Mouse (Mus musculus) CD4-positive helper T cell, adult 2 months (primary cell): Measurements from ENCODE around the gene Tef.

Experiments used
- DNase-seq: peaks from one replicate; pipeline ENCODE4 v3.0.0-alpha.2; 2012; ENCODE audit warnings: low read depth, missing footprints, low spot score

Gene Tef

DNA sequence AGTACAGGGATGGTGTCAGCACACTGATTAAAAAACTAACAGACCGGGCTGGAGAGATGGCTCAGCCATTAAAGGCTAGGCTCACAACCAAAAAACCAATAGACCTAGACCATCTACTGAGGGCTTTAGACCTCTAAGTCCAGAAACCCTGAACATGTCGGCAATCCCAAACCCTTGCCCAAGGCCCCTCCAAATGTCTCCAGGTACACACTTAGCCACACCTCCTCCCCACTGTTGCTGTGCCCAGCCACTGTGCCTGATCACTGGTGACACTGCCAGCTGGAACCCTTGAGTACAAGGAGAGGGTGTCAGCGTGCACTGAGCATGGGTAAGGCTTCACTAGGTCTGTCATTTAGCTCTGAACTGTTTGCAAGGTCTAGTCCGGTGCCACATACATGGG, 3.8 kb upstream of the Tef start:
- DNase-seq = no peak

DNA sequence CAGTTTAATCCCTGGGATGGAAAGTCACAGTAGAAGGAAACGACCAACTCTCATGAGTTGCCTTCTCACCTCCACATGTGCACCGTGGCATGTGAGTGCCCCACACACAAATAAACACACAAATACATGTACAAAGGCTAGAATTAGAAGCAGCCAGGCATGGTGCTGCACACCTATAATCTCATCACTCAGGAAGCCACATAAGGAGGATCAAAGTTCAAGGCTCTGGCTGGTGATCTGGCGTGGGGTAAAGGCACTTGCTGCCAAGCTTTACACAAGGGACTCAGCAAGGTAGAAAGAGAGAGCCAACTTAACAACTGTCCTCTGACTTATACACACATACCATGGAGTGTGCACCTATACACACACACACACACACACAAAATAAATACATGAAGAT, 1.8 kb upstream of the Tef start:
- no peak for DNase-seq

DNA sequence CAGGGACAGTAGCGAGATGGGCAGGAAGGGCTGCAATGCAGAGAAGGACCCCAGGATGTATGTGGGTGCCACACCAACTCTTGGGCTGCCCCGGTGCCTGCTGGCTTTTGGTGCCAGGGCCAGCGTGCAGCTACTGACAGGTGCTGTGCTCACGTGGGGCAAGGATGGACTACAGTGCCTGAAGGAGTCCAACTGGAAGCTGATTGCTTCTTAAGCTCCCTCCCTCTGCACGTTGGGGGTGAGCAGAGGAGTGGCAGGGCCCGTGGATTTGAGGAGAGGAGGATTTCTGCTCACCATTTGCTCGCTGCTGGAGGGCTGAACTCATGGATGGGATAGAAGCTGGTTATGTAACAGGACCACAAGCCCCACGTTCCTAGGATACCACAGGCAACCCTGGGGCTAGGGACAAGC, 725 bp downstream of the Tef start:
- no peak for DNase-seq

DNA sequence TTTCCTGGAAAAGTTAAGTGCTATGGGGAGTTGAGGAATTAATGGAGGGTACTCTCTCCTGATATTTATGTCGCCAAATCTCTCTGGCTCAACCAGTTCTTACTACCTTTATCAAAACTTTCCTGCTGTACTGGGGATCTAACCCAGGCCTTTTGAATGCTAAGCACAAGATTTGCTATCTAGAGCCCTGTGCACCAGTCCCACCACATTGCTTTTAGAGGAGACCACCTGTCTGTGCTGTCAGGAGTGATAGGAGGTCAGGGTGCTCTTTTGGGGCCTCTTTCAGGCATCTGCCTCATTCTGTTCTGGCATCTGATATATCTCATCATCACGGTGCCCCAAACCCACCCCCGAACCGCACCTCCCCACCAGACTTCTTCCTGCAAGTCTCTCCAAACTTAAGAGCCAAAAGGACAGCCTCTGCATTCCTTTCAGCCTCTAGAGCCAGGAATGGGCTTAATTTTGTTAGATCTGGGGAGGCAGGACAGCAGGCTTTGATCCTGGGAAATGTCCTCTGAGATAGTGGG, 1.3 kb downstream of the Tef start:
- no peak for DNase-seq

DNA sequence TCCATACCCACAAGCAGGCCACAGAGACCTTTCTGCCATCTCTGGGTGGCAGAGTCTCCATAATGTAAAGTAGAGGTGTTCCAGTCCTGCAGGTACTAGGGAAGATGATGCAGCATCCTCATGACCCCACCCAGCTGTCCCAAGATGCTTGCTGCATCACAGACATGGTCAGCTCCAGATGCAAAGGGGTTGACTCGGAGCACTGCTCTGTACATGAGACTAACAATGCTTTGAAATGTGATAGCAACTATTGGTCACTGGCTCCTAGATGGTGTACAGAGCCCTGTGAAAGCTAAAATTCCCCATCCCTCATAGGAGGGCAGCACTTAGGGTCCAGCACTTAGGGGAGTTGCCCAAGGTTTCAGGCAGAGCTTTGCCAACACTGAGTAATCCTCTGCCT, 2.0 kb downstream of the Tef start:
- DNase-seq = no peak

DNA sequence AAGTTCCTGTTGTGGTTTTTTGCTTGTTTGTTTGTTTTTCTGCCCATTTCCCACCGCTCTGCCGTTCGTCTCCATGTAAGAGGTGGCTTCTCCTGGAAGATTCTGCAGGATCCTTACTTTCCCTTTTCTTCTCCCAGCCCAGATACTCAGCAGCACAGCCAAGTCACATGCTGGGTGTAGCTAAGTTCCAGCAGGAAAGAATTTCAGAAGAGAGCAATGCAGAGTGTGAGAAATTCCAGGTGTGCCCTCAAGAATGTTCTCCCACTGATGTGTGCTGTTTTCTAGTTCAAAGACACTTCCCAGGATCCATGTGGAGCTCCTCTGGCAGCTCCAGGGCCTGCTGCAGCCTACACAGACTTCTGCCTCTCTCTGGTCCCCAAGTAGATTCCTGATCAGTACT, 2.7 kb downstream of the Tef start:
- no peak for DNase-seq

DNA sequence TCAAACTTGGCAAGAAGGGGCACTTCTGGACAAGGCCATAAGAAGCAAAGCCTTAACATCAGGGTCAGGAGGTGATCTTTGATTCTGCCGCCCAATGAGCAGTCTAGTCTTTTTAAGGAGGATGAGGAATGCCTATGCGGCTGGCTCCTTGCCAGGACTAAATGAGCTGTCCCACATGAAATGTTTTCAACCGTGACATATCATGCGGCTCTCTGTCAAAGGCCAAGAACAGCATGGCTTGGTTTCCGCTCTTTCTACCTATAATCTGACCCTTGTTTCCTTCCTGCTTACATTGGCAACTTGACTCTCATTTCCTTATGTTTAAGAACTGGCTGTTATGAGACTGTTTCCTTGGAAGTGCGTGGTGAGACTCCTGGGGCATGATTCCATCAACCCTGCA, 3.4 kb downstream of the Tef start:
- DNase-seq = no peak

DNA sequence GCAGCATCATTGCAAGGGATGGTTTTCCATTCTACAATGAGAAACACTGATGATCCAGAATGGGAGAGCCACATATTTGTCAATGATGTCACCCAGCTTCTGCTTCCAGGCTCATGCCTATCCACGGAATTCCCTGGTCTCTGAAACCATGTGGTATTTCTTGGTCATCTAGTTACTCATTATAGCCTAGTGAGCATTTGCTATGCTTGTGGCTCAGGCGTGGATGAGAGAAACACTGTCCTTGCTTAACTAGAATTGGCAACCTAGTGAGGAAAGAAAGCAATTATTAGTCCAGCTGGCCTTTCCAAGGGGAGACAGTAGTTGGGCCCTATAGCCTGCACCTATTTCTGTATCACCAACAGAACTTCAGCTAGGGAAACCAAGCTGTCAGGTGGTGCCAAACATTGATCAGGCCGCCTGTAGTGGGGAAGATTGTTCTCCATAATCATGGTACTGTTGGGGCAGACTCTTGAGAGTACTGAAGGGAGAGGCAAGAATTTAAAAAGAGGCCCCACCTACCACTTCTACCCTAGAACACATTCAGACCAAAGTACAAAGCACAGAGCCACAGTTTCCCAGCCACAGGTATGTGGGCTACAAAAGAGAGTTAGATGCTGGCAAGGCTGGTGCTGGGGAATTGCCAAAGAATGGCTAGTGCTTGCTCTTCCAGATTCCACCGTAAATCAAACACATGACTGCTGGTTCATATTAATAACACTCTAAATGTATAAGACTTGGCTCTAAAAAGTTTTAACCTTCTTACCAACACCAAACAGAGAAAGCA, 4.6 kb downstream of the Tef start:
- no peak for DNase-seq

DNA sequence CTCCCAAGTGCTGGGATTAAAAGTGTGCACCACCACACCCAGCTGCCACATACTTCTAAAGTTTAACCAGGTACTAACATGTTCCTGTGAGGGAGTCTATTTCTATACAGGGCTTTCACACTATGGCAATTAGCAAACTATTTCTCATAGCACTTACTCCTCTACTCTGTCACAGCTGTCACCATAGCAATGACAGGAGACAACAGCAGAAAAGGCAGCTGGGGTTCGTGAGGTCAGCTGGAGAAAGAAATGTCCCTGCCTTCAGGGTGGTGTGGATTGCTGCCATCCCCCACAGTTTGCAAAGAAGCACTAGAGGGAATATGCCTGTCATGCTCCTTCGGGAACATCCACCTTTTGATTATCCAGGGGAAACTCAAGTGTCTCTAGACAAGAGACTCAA, 6.6 kb downstream of the Tef start:
- no peak for DNase-seq

DNA sequence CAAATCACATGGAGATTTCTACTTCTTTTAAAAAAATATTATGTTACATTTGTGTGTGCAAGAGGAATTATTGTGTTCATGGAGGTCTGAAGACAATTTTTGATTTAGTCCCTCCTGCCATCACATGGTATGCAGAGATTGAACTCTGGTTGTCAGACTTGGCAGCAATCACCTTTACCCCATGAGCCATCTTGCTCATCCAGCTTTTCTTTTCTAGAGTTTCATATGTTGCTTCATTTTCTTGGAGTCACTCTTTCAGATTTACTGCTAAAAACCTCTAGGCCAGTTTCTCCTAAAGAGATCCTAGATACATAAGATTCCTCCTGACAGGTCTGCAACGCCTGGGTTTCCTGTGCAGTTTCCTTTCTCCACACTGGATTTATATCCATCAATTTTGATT, 7.3 kb downstream of the Tef start:
- no peak for DNase-seq

DNA sequence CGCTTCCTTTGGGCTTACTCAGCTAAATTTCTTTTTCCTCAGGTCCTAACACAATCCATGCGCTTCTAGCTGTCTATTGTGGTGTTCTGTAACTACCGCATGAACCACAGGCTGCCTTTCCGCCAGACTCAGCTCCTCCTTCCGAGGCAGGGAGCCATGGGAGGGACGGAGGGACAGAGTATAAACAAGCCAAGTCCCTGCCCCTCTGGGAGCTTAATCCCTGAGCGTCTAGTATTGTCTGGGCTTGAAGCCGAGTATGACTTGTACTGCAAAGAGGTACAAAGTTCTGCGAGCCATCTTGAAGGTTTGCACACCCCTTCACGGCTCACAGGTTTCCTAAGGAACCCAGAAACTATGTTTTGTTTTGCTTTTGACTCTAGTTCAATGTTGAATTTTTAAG, 7.9 kb downstream of the Tef start:
- DNase-seq = peak; percentile 73

DNA sequence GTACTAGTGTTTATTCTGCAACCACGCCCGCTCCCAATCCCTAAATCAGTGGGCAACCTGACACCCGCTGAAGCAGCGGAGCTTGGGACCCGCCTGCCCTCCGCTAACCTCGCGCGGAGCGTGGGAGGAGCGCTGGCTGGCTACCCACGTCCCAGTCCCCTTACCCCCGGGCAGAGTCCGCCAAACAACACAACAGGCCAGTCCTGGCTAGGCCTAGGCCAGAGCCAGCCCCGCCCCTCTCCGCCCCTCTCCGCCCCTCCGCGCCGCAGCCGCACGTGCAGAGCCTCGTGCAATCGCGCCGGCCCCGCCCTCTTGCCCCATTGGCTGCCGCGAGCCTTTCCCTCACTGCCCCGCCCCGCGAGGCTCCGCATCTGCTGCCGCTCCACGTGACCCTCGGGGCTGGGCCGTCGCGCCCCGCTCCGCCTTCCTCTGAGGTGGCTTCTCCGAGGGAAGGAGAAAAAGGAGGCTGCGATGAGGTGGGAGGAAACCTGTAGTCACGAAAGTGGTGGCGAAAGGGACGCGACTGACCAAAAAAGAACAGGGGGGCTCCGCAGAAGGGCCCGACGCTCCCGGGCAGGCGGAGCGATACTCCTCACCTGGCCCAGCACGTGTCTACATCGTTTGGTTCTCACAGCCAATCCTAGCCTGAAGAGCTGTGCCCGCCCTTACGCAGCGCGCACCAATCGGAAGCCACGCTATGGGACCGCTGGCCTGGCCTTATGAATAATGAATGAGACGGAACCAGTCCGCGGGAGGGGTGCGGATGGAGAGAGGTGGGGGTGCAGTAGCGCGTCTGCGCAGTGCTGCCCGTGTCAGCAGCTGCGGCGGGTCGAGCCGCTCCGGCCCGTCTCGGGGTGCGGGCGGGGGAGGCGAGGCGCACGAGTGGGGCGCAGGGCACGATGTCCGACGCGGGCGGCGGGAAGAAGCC, 8.7 kb downstream of the Tef start:
- peak; percentile 99 for DNase-seq

DNA sequence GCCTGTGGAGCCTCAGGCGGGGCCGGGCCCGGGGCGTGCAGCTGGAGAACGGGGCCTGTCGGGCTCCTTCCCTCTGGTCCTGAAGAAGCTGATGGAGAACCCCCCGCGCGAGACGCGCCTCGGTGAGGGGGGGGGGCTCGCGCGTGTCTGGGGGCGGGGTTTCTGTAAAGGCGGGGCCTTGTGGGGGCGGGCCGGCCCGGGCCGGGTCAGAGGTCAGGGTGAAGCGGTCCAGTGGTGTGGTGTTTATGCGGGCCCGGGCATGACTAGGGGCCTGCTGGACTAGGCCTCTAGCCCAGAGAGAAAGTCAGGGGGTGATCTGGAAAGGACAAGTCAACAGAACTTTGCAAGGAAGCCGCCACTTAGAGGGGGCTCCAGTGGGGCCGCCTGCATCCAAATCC, 9.4 kb downstream of the Tef start:
- no peak for DNase-seq

DNA sequence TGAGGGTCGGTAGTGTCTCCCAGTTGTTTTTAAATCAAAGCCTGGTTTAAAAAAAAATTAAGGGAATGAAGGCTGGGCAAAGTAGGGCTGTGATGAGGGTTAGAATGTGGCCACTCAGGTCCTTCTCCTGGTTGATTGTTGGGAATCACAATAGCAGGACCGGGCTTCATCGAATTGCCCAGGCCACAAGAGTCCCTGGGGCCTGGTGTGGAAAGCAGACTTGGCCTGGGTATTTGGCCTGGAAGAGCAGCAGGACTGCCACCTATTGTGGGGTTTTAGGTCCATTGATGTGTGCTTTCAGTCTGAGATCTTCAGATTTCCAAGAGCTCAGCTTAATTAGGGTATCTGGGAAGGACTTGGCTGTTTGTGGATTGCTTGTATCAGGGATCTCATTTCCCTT, 10.1 kb downstream of the Tef start:
- DNase-seq = no peak

DNA sequence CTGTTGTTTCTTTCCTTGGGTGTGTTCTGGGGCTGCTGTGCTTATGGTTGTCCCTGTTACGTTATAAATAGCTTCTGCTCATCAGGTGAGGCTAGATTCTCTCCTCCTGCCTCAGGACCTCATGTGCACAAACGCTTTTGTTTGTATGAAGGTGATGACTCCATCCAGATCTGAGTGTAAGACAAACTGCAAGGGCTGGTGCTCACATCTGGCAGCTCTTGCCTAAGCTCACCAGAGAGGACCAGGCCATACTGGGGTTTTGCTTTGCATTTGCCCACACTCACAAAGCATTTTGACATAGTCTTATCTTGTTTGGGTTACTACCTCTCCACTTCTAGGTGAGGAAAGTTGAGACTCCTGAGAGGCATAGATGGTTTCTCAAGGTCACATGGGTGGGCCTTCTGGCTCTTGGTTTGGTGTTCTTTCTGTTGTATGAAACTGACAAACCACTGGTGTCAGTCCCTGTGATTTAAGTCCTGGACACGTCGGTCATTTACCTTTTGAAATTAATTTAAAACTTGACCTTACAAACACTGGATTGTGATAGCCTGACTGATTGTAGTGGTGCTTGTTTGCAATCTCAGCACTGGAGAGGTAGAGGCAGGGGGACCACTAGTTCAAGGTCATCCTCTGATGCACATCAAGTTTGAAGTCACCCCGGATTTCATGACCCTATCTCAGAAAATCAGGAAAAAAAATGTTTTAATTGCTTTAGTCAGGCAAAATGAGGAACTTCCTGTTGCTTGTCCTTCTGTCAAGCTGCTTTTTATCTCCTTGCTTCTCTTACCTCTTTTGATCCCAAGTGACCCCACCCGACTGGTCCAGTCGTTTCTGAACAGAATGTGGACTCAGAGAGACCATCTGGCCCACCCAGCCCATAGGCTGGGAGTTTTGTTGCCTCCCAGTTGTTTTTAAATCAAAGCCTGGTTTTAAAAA, 10.7 kb downstream of the Tef start:
- DNase-seq = no peak

DNA sequence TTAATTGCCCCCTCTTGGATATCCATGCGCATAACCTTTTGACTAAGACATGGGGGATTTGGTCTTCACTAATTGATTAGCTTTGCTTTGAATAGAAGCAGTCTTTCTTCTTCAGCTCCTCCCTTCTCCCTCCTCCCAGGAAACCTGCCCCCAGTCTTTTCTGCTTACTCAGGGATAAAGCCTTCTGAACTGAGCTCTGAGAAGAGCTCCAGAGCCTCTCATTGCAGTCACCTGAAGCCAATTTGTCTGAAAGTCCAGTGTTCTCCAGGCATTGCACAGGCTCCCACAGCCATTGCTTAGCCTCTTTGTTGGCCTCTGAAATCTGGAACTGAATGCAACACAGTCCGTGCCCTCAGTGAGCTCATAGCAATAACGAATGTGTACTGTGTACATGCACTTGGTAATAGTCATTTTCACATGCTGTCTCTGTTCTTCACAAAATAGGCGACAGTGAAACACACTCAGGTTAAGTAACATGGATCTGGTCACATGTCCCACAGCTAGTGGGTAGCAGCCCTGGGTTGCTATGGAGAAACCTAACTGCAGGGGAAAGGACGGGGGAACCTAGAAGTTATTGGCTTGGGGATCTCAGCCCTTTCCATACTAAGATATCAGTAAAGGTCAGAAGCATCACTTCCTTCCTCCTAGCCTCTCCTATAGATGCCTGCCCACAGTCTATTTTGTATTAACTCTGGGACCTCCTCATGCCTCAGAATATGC, 11.9 kb downstream of the Tef start:
- no peak for DNase-seq

DNA sequence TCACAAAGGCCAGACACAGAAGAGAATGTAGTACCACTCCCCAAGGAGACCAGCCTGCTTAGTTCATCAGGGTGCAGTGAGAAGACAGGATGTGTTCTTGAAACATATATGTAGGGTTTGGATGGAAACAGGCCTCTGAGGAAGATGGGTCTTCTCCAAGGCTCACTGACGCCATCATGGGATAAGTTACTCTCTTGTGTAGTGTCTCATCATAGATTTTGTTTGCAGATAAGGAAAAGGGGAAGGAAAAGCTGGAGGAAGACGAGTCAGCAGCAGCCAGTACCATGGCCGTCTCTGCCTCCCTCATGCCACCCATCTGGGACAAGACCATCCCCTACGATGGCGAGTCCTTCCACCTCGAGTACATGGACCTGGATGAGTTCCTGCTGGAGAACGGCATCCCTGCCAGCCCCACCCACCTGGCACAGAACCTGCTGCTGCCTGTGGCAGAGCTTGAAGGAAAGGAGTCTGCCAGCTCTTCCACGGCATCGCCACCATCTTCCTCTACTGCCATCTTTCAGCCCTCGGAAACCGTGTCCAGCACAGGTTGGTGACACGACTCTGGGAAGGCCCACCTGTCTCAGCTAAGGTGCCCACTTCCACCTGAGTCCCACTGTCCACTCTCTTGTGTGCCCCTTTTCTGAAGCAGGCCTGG, 12.6 kb downstream of the Tef start:
- DNase-seq = no peak

DNA sequence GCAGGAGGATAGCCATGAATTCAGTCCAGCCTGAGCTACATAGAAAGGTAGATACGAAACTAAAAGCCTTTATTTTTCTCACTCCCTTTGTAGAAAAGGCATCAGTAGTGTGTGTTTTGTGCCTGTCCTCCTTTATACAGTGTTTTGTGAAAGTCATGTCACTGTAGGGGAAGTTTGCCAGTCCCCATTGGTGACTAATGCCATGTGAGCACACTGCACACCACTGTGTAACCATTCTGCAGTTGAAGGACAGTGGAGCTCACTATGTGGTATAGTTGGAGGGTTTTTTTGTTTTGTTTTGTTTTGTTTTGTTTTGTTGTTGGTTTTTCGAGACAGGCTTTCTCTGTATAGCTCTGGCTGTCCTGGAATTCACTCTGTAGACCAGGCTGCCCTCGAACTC, 16.2 kb downstream of the Tef start:
- no peak for DNase-seq

DNA sequence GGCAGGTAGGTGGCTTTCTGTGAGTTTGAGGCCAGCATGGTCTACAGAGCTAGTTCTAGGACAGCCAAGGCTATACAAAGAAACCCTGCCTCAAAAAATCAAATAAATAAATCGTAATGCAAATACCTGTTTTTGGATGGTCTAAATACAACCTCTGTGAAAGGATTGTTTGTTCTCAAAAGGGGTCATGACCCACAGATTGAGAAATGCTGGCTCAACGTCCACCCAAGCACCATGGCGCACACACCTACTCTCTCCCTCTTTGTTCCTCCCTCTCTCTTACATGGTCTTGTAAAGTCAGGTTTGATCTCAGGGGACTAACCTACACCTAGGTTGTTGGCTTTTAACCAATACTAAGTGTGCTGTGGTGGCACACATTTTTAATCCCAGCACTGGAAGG, 20.4 kb downstream of the Tef start:
- DNase-seq = no peak

DNA sequence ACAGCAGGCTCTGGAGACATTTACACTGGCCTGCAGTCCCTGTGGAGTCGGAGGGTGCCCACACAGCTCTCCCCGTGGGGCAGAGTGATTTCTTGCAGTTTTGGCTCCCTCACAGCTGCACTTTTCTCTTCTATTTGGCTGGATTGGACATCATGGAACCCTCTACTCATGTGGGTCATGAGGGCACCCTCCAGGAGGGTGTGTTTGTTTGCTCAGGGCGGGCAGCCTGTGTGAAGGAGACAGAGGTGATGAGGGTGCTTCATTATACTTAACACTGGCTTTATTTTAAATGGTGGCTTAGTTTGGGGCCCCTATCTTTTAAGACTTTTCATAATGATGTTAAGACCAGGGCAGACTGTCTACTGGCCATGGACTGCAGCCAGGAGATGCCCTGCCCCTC, 22.6 kb downstream of the Tef start:
- no peak for DNase-seq
